Mouse (Mus musculus): Measurements from ENCODE around the gene Prkcq. TPM values are rescaled to one million over a fixed set of nuclear protein-coding genes. Genes with fewer than 3 reads are reported as not detected.

The Prkcq gene
- polyA plus RNA-seq, 1 experiment from 2014 or later: 1.5 TPM

DNA sequence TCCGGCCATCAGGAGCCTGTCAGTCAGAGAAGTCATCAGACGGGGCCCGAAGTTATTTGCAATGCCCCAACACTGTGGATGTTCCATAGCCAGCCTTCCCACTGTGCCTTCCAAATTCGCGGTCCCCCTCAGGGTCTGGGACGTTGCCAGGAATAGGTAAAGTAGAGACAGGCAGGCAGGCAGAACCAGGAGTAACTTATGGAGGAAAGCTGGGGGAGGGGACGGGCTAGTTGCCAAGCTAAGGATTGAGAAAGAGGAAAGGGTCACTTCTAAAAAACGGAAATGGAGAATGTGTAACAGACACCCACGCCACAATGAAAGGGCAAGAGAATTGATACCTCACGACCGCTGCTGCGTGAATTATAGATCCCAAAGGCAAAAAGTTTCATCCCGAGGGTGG is 121.2 kb downstream of the Prkcq start:
- WGBS: 86% methylated on average over 13 of the region's 13 CpGs
- no peak overlapping the region for H3K27ac ChIP-seq (replicated peaks; ENCODE audit: low read depth, low read length)
- H3K4me3 ChIP-seq (ENCODE audit: low read depth, low read length): no peak overlapping the region

DNA sequence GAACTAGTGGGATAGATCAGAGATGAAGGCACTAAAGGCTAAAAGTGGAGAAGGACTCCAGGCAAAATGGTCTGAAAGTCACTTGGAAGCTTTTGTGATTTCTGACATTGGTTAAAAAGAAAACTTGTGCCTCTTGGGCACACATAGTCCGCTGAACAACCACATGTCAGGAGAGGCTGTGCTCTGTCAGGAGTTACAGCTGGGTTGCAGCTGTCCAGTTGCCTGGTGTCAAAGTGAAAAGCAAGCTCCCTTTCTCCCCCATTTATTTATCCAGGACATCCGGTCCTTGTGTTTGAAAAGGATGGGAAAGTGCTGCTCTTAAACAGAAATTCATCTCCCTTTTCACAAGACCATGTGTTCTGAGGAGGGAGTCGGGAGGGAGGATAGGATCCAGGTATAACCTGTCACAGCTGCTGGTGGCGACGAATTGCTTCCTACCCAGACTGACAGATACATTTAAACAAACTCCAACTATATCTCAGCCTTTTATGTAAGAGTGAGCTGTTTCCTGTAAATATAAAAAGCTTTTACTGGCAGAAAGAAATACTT is 122.8 kb downstream of the Prkcq start:
- no peak overlapping the region for H3K4me2 ChIP-seq (ENCODE audit: low read depth, severe bottlenecking)
- no peaks in the 10 kb centered on the region for H3K9me3 ChIP-seq (ENCODE audit: control insufficient read depth, low read length)
- H3K4me3 ChIP-seq (ENCODE audit: low read depth, low read length): no peak overlapping the region
- H3K9ac ChIP-seq (ENCODE audit: low read length): no peak overlapping the region
- H3K36me3 ChIP-seq (ENCODE audit: control insufficient read depth, insufficient read depth, low read length): no peaks in the 10 kb centered on the region
- no peak for ATAC-seq (ENCODE audit: insufficient number of reproducible peaks, low FRiP score, low TSS enrichment, low read depth)
- no peak overlapping the region for H3K27ac ChIP-seq (replicated peaks; ENCODE audit: low read depth, low read length)
- no peak for DNase-seq (ENCODE audit: low spot score)
- WGBS: 62% methylated on average over 5 of the region's 5 CpGs
- no peaks in the 10 kb centered on the region for H3K27me3 ChIP-seq (ENCODE audit: control insufficient read depth, insufficient read depth, low read length)
- H3K4me1 ChIP-seq (ENCODE audit: control insufficient read depth, insufficient read depth, low read length): no peaks in the 10 kb centered on the region

More for the DNA sequence above, 121.2 kb downstream of the Prkcq start:
- H3K27me3 ChIP-seq (ENCODE audit: control insufficient read depth, insufficient read depth, low read length): no peaks in the 10 kb centered on the region
- DNase-seq (ENCODE audit: low spot score) (no peak), ATAC-seq (ENCODE audit: insufficient number of reproducible peaks, low FRiP score, low TSS enrichment, low read depth) (no peak)
- H3K4me2 ChIP-seq (ENCODE audit: low read depth, severe bottlenecking): no peak overlapping the region
- H3K36me3 ChIP-seq (ENCODE audit: control insufficient read depth, insufficient read depth, low read length): no peaks in the 10 kb centered on the region
- no peak overlapping the region for H3K9ac ChIP-seq (ENCODE audit: low read length)
- no peaks in the 10 kb centered on the region for H3K9me3 ChIP-seq (ENCODE audit: control insufficient read depth, low read length)
- no peaks in the 10 kb centered on the region for H3K4me1 ChIP-seq (ENCODE audit: control insufficient read depth, insufficient read depth, low read length)

DNA sequence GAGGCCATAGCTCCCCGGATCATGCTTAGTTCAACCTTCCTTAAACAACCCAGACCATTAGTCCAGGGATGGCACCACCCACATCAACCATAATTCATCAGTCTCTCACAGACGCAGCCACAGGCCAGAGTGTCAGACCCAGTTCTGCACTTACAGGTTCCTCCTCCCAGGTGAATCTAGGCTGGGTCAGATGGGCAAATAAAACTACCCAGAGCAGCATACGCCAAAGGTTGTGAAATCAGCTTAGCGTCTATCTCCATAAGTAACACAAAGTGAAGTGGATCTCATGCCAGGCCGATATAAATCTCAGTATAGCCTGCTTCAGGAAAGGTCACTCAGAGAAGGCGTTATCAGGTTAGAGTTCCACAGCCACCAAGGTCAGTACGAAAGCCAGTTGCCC is 126.9 kb downstream of the Prkcq start:
- no peak overlapping the region for H3K4me3 ChIP-seq (ENCODE audit: low read depth, low read length)
- H3K27ac ChIP-seq (replicated peaks; ENCODE audit: low read depth, low read length): no peak overlapping the region
- no peak overlapping the region for H3K9ac ChIP-seq (ENCODE audit: low read length)
- H3K4me1 ChIP-seq (ENCODE audit: control insufficient read depth, insufficient read depth, low read length): no peaks in the 10 kb centered on the region
- DNase-seq (ENCODE audit: low spot score) (no peak), ATAC-seq (ENCODE audit: insufficient number of reproducible peaks, low FRiP score, low TSS enrichment, low read depth) (no peak)
- no peaks in the 10 kb centered on the region for H3K9me3 ChIP-seq (ENCODE audit: control insufficient read depth, low read length)
- H3K36me3 ChIP-seq (ENCODE audit: control insufficient read depth, insufficient read depth, low read length): no peaks in the 10 kb centered on the region
- 83% methylated on average over 7 of the region's 7 CpGs for WGBS
- H3K27me3 ChIP-seq (ENCODE audit: control insufficient read depth, insufficient read depth, low read length): no peaks in the 10 kb centered on the region
- no peak overlapping the region for H3K4me2 ChIP-seq (ENCODE audit: low read depth, severe bottlenecking)

DNA sequence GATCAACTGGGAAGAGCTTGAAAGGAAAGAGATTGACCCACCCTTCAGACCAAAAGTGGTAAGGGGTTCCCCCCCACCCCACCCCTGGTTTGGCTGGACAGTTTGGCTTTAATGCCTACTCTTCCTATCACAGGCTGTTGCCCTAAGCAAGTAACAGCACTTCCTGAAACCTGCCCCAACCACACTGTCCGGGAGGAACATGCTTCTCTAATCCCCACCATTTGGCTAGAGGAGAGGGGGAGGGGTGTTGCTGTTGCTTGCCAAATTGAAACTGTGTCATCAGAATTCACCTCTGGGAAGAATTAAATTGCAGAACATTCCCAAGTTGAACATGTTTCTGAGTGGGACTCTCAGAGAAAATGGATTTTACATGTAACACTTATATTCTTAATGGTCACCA is 127.5 kb downstream of the Prkcq start:
- Histone ChIP-seq H3K27ac (replicated peaks; ENCODE audit: low read depth, low read length) (no peak overlapping the region), H3K27me3 (ENCODE audit: control insufficient read depth, insufficient read depth, low read length) (no peaks in the 10 kb centered on the region), H3K4me3 (ENCODE audit: low read depth, low read length) (no peak overlapping the region), H3K4me1 (ENCODE audit: control insufficient read depth, insufficient read depth, low read length) (no peaks in the 10 kb centered on the region), H3K9me3 (ENCODE audit: control insufficient read depth, low read length) (no peaks in the 10 kb centered on the region), H3K9ac (ENCODE audit: low read length) (no peak overlapping the region), H3K36me3 (ENCODE audit: control insufficient read depth, insufficient read depth, low read length) (no peaks in the 10 kb centered on the region), H3K4me2 (ENCODE audit: low read depth, severe bottlenecking) (no peak overlapping the region)
- WGBS: 20% methylated on average over 1 of the region's 1 CpGs
- no peak for ATAC-seq (ENCODE audit: insufficient number of reproducible peaks, low FRiP score, low TSS enrichment, low read depth)
- no peak for DNase-seq (ENCODE audit: low spot score)

DNA sequence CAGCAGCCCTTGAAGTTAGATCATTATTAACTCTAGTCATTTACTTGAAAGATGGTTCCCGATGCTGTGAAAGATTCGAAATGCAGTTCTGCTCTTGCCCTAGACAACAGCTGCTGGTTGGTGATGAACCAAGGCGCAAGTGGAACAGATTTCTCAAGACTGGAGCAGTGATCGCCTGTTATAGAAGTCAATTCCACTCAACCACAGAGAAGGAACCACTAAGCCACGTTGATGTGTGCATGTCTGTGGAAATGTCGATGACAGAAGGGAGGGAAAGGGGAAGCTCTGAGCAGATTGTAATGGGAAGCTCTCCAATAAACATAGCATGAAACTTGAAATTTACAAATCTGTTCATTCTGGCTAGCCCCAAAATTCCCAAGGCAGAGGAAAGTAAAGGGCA is 128.5 kb downstream of the Prkcq start:
- no peak overlapping the region for H3K27ac ChIP-seq (replicated peaks; ENCODE audit: low read depth, low read length)
- no peaks in the 10 kb centered on the region for H3K4me1 ChIP-seq (ENCODE audit: control insufficient read depth, insufficient read depth, low read length)
- 92% methylated on average over 6 of the region's 6 CpGs for WGBS
- H3K36me3 ChIP-seq (ENCODE audit: control insufficient read depth, insufficient read depth, low read length): no peaks in the 10 kb centered on the region
- H3K4me3 ChIP-seq (ENCODE audit: low read depth, low read length): no peak overlapping the region
- no peaks in the 10 kb centered on the region for H3K27me3 ChIP-seq (ENCODE audit: control insufficient read depth, insufficient read depth, low read length)
- H3K9me3 ChIP-seq (ENCODE audit: control insufficient read depth, low read length): no peaks in the 10 kb centered on the region
- no peak for DNase-seq (ENCODE audit: low spot score)
- no peak overlapping the region for H3K9ac ChIP-seq (ENCODE audit: low read length)
- ATAC-seq (ENCODE audit: insufficient number of reproducible peaks, low FRiP score, low TSS enrichment, low read depth): no peak
- no peak overlapping the region for H3K4me2 ChIP-seq (ENCODE audit: low read depth, severe bottlenecking)

DNA sequence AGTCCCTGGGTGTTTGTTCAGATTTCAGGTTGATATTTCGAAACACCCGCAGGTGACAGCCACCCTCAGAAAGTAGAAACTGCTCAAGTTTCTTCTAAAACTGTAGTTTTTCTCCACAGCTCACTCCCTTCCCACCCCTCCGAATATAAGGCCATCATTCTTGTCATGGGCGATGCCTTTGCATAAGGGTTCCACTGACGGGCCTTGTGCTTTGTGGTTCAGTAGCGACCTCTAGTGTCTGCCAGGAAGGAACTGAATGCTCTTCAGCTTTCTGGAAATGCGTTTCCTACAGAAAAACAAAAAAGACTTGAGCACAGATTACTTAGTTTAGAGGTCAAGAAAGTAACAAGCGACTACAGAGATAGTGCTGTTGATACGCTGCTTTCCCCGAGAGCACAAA is 148.3 kb downstream of the Prkcq start:
- H3K4me3 ChIP-seq (ENCODE audit: low read depth, low read length): no peak overlapping the region
- peak; percentile 47 for DNase-seq (ENCODE audit: low spot score)
- no peaks in the 10 kb centered on the region for H3K27me3 ChIP-seq (ENCODE audit: control insufficient read depth, insufficient read depth, low read length)
- H3K9ac ChIP-seq (ENCODE audit: low read length): no peak overlapping the region
- no peaks in the 10 kb centered on the region for H3K36me3 ChIP-seq (ENCODE audit: control insufficient read depth, insufficient read depth, low read length)
- ATAC-seq (ENCODE audit: insufficient number of reproducible peaks, low FRiP score, low TSS enrichment, low read depth): no peak
- no peaks in the 10 kb centered on the region for H3K4me1 ChIP-seq (ENCODE audit: control insufficient read depth, insufficient read depth, low read length)
- no peaks in the 10 kb centered on the region for H3K9me3 ChIP-seq (ENCODE audit: control insufficient read depth, low read length)
- no peak overlapping the region for H3K4me2 ChIP-seq (ENCODE audit: low read depth, severe bottlenecking)
- H3K27ac ChIP-seq (replicated peaks; ENCODE audit: low read depth, low read length): no peak overlapping the region
- 39% methylated on average over 10 of the region's 10 CpGs for WGBS

DNA sequence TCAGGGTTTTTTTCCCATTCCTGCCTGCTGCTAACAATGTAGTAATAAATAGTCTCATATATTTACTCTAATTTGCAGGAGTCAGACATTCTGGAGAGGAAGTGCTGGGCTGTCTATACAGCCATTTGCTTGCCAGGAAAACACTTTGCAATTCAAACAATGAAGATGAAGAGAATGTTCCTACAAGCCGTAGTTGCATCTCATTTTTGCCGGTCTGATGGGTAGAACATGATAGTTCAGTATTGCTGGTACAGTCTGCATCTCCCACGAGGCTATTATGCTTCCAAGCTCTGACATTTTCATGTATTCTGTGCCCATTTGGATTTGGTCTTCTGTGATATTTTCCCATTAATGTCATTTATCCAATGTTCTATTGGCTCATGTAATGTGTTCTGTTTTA is 150.5 kb downstream of the Prkcq start:
- ATAC-seq (ENCODE audit: insufficient number of reproducible peaks, low FRiP score, low TSS enrichment, low read depth): no peak
- 89% methylated on average over 3 of the region's 3 CpGs for WGBS
- Histone ChIP-seq H3K36me3 (ENCODE audit: control insufficient read depth, insufficient read depth, low read length) (no peaks in the 10 kb centered on the region), H3K4me2 (ENCODE audit: low read depth, severe bottlenecking) (no peak overlapping the region), H3K27me3 (ENCODE audit: control insufficient read depth, insufficient read depth, low read length) (no peaks in the 10 kb centered on the region), H3K4me3 (ENCODE audit: low read depth, low read length) (no peak overlapping the region), H3K9ac (ENCODE audit: low read length) (no peak overlapping the region), H3K4me1 (ENCODE audit: control insufficient read depth, insufficient read depth, low read length) (no peaks in the 10 kb centered on the region), H3K27ac (replicated peaks; ENCODE audit: low read depth, low read length) (no peak overlapping the region), H3K9me3 (ENCODE audit: control insufficient read depth, low read length) (no peaks in the 10 kb centered on the region)
- no peak for DNase-seq (ENCODE audit: low spot score)

DNA sequence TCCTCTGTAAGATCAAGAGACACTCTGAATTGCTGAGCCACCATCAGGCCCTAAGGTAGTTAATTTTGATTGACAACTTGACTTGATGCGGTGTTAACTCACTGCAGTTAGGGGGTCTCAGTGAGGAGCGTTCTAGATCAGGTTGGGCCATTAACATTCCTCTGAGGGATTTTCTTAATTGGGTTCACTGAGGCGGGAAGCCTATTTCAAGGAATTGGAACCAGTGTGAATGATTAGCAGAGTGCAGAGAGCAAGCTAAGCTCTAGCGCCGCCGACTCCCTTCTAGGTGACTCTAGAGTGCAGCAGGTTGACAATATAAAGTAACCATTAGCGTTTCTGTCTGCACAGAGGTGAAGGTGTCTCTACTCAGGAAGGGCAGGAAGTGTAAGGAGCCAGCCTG is 155.4 kb downstream of the Prkcq start:
- DNase-seq (ENCODE audit: low spot score) (no peak), ATAC-seq (ENCODE audit: insufficient number of reproducible peaks, low FRiP score, low TSS enrichment, low read depth) (no peak)
- H3K9me3 ChIP-seq (ENCODE audit: control insufficient read depth, low read length): no peaks in the 10 kb centered on the region
- H3K27ac ChIP-seq (replicated peaks; ENCODE audit: low read depth, low read length): no peak overlapping the region
- no peaks in the 10 kb centered on the region for H3K36me3 ChIP-seq (ENCODE audit: control insufficient read depth, insufficient read depth, low read length)
- no peaks in the 10 kb centered on the region for H3K4me1 ChIP-seq (ENCODE audit: control insufficient read depth, insufficient read depth, low read length)
- no peak overlapping the region for H3K9ac ChIP-seq (ENCODE audit: low read length)
- no peak overlapping the region for H3K4me3 ChIP-seq (ENCODE audit: low read depth, low read length)
- H3K27me3 ChIP-seq (ENCODE audit: control insufficient read depth, insufficient read depth, low read length): no peaks in the 10 kb centered on the region
- no peak overlapping the region for H3K4me2 ChIP-seq (ENCODE audit: low read depth, severe bottlenecking)
- WGBS: 61% methylated on average over 7 of the region's 7 CpGs

Data from limb, embryonic 11.5 days (tissue).